Mouse (Mus musculus) ES-E14 (cell line): Measurements from ENCODE around the gene Olfr694. TPM values are rescaled to one million over a fixed set of nuclear protein-coding genes. Genes with fewer than 3 reads are reported as not detected.
"Not testable (repeated sequence)": the region's sequence is repeated elsewhere in the genome, so short reads cannot be mapped to it uniquely, and the experiment has no call there.

Source experiments
- DNase-seq: peaks from one replicate; pipeline ENCODE4 v3.0.0-alpha.2; 2013; ENCODE audit warnings: low read depth, low spot score
- H3K27ac ChIP-seq: 2 replicates; pipeline ENCODE4 v1.5.1; 2012; ENCODE audit warnings: low read depth, mild to moderate bottlenecking, low read length, moderate library complexity, mixed read lengths; ENCODE audit not compliant: poor library complexity, insufficient read depth, severe bottlenecking
- H3K36me3 ChIP-seq: 2 replicates; pipeline ENCODE4 v1.6.1; 2012; ENCODE audit warnings: mild to moderate bottlenecking, low read length, moderate library complexity, mixed read lengths; ENCODE audit not compliant: control insufficient read depth, poor library complexity, insufficient read depth, severe bottlenecking
- H3K4me1 ChIP-seq, 2 experiments: fragments of 150-350 bp in 1 of 2; sonication (generic) in 1 of 2; 2 replicates each; pipeline ENCODE4 v1.6.1; 2012; ENCODE audit warnings: low read length in 2 of 2, mild to moderate bottlenecking in 1 of 2, mixed read lengths in 1 of 2; ENCODE audit not compliant: control insufficient read depth in 2 of 2, insufficient read depth in 2 of 2, poor library complexity in 1 of 2
- H3K4me3 ChIP-seq, 2 experiments: fragments of 150-350 bp in 1 of 2; sonication (generic) in 1 of 2; 2 replicates each; pipeline ENCODE4 v1.5.1; 2012; ENCODE audit warnings: low read length in 2 of 2, low read depth in 1 of 2, mild to moderate bottlenecking in 1 of 2, mixed read lengths in 1 of 2; ENCODE audit not compliant: insufficient read depth in 1 of 2, poor library complexity in 1 of 2, severe bottlenecking in 1 of 2
- H3K9ac ChIP-seq: 2 replicates; pipeline ENCODE4 v1.6.1; 2012; ENCODE audit warnings: low read depth, mild to moderate bottlenecking, low read length, mixed read lengths; ENCODE audit not compliant: poor library complexity, insufficient read depth, severe bottlenecking
- H3K9me3 ChIP-seq: fragments of 150-350 bp; sonication (generic); 2 replicates; pipeline ENCODE4 v1.6.1; 2012; ENCODE audit warnings: low read depth, mild to moderate bottlenecking, low read length; ENCODE audit not compliant: control insufficient read depth, insufficient read depth
- CHD2 ChIP-seq: IDR thresholded peaks from 2 replicates; pipeline ENCODE4 v1.6.1; 2014; ENCODE audit warnings: mild to moderate bottlenecking, low read depth, low read length, inconsistent platforms
- HCFC1 ChIP-seq: IDR thresholded peaks from 2 replicates; pipeline ENCODE4 v1.6.1; 2012; ENCODE audit warnings: low read length, inconsistent platforms, borderline replicate concordance; ENCODE audit not compliant: insufficient read depth
- MAFK ChIP-seq: IDR thresholded peaks from 2 replicates; pipeline ENCODE4 v1.6.1; 2014; ENCODE audit warnings: mild to moderate bottlenecking, low read depth, low read length, inconsistent platforms; ENCODE audit not compliant: insufficient read depth
- ZC3H11A ChIP-seq: IDR thresholded peaks from 2 replicates; pipeline ENCODE4 v1.6.1; 2012; ENCODE audit warnings: low read depth, mild to moderate bottlenecking, inconsistent platforms, low read length, borderline replicate concordance
- ZNF384 ChIP-seq: IDR thresholded peaks from 2 replicates; pipeline ENCODE4 v1.6.1; 2012; ENCODE audit warnings: low read depth, low read length, inconsistent platforms
- in situ Hi-C, 2 experiments: fragments of 600-800 bp; cut with MboI; formaldehyde crosslinking; loops; one replicate each; pipeline ENCODE4 v1.15.1; 2025; ENCODE audit warnings: low sequenced_read_pairs in 2 of 2, inconsistent platforms in 1 of 2; ENCODE audit not compliant: unreplicated experiment in 2 of 2
- total RNA-seq: library from RNA; depleted of rRNA; stranded (reverse); fragments of 300-350 nt; gene quantifications from 2 replicates; pipeline ENCODE4 v1.2.3, GENCODE M21; 2012; rRNA removed

The Olfr694 gene
- total RNA-seq, result not detected in 2 replicates

GRCm38 (mm10) chr7:106691714-106692113, at the start of gene Olfr694:
TSS of gene Olfr694 (minus strand) at chr7:106691814.
- no peak within 1 kb of the TSS for H3K4me3 ChIP-seq
- H3K36me3 ChIP-seq, result no peaks in the 10 kb centered on the region
- TF ChIP-seq CHD2, result no peak
- no peak for TF ChIP-seq ZC3H11A
- TF ChIP-seq HCFC1, result no peak
- TF ChIP-seq ZNF384, result no peak
- TF ChIP-seq MAFK, result no peak
- no peaks in the 10 kb centered on the region for H3K9me3 ChIP-seq
- H3K4me1 ChIP-seq, result no peaks in the 10 kb centered on the region
- H3K9ac ChIP-seq, result no peak within 1 kb of the TSS
- no peak for DNase-seq
- in situ Hi-C loops, result loop anchor here in 1 of 2 experiments (25.0 kb wide), 1 partner anchor 96 kb away; the partner anchor contains the start of gene Olfr699
- no peak within 1 kb of the TSS for H3K27ac ChIP-seq

- Histone ChIP-seq H3K4me3 (no peak overlapping the region), H3K4me1 (no peaks in the 10 kb centered on the region), H3K36me3 (no peaks in the 10 kb centered on the region), H3K9me3 (no peaks in the 10 kb centered on the region), H3K9ac (no peak overlapping the region), H3K27ac (no peak overlapping the region)
- no peak for DNase-seq
- in situ Hi-C loops, result no loop called here
- no peak for TF ChIP-seq ZC3H11A
- no peak for TF ChIP-seq ZNF384
These were observed 45.4 kb upstream of the Olfr694 start for GRCm38 (mm10) chr7:106737028-106737427.

GRCm38 (mm10) chr7:106733717-106734116, 42.1 kb upstream of the Olfr694 start:
- H3K36me3 ChIP-seq, result no peaks in the 10 kb centered on the region
- TF ChIP-seq HCFC1 (no peak), ZC3H11A (no peak), ZNF384 (no peak), MAFK (no peak), CHD2 (no peak)
- no peaks in the 10 kb centered on the region for H3K9me3 ChIP-seq
- DNase-seq, result no peak
- no peak overlapping the region for H3K4me3 ChIP-seq
- no peak overlapping the region for H3K9ac ChIP-seq
- in situ Hi-C loops, result no loop called here
- H3K4me1 ChIP-seq, result no peaks in the 10 kb centered on the region
- no peak overlapping the region for H3K27ac ChIP-seq

GRCm38 (mm10) chr7:106725654-106726053, 34.0 kb upstream of the Olfr694 start:
- H3K4me1 ChIP-seq, H3K9me3 ChIP-seq, H3K9ac ChIP-seq, H3K27ac ChIP-seq, DNase-seq, in situ Hi-C loops, H3K4me3 ChIP-seq, H3K36me3 ChIP-seq: not testable (repeated sequence)

GRCm38 (mm10) chr7:106716296-106716695, 24.7 kb upstream of the Olfr694 start, which contains the start of gene Olfr695:
TSS of gene Olfr695 (minus strand) at chr7:106716396.
- Histone ChIP-seq H3K9me3 (no peaks in the 10 kb centered on the region), H3K36me3 (no peaks in the 10 kb centered on the region), H3K27ac (no peak within 1 kb of the TSS), H3K4me1 (no peaks in the 10 kb centered on the region), H3K9ac (no peak within 1 kb of the TSS), H3K4me3 (no peak within 1 kb of the TSS)
- TF ChIP-seq CHD2, result no peak
- no peak for TF ChIP-seq MAFK
- no peak for TF ChIP-seq HCFC1
- no peak for TF ChIP-seq ZC3H11A
- no peak for TF ChIP-seq ZNF384
- in situ Hi-C loops, result no loop called here
- no peak for DNase-seq
